Mouse (Mus musculus) kidney, postnatal 0 days (tissue): ENCODE data around the gene Zfp768. TPM values are rescaled to one million over a fixed set of nuclear protein-coding genes. Genes with fewer than 3 reads are reported as not detected.
"Not testable (repeated sequence)": the region's sequence is repeated elsewhere in the genome, so short reads cannot be mapped to it uniquely, and the experiment has no call there.

Source experiments
- ATAC-seq: fragments of 200-750 bp; cut with Nextera tagmentation; replicated peaks from 2 replicates; pipeline ENCODE4 v1.8.0; 2017; ENCODE audit warnings: low read depth, moderate number of reproducible peaks, moderate TSS enrichment, moderate library complexity; ENCODE audit not compliant: low FRiP score
- DNase-seq: peaks from one replicate; pipeline ENCODE4 v3.0.0-alpha.2; 2016; ENCODE audit warnings: low spot score
- H3K27ac ChIP-seq: fragments of 300-500 bp; sonication (generic); 2 replicates; pipeline ENCODE4 v1.5.1; 2014; ENCODE audit warnings: mild to moderate bottlenecking
- H3K27me3 ChIP-seq: fragments of 300-500 bp; sonication (generic); 2 replicates; pipeline ENCODE4 v1.6.1; 2014; ENCODE audit warnings: low read length, mixed read lengths; ENCODE audit not compliant: insufficient read depth
- H3K36me3 ChIP-seq: fragments of 300-500 bp; sonication (generic); 2 replicates; pipeline ENCODE4 v1.6.1; 2014; ENCODE audit warnings: low read length, mixed read lengths; ENCODE audit not compliant: insufficient read depth
- H3K4me1 ChIP-seq: fragments of 300-500 bp; sonication (generic); replicated peaks from 2 replicates; pipeline ENCODE4 v1.6.1; 2014; ENCODE audit warnings: antibody characterized with exemption, low read length, mixed read lengths; ENCODE audit not compliant: insufficient read depth
- H3K4me2 ChIP-seq: fragments of 300-500 bp; sonication (generic); 2 replicates; pipeline ENCODE4 v1.6.1; 2014; ENCODE audit warnings: mild to moderate bottlenecking, low read length, moderate library complexity, mixed read lengths
- H3K4me3 ChIP-seq: fragments of 300-500 bp; sonication (generic); replicated peaks from 2 replicates; pipeline ENCODE4 v1.5.1; 2014; ENCODE audit warnings: low read depth, low read length
- H3K9ac ChIP-seq: fragments of 300-500 bp; sonication (generic); 2 replicates; pipeline ENCODE4 v1.6.1; 2014; ENCODE audit warnings: low read depth, low read length
- H3K9me3 ChIP-seq: fragments of 300-500 bp; sonication (generic); replicated peaks from 2 replicates; pipeline ENCODE4 v1.6.1; 2016; ENCODE audit warnings: low read length, inconsistent platforms, mixed read lengths
- CTCF ChIP-seq: IDR thresholded peaks from 2 replicates; pipeline ENCODE4 v1.5.1; 2016; ENCODE audit warnings: antibody characterized with exemption, low read depth, mild to moderate bottlenecking, moderate library complexity
- whole genome bisulfite sequencing: fragments of 180-500 bp; shearing (Covaris S2); extraction: QIAGEN DNeasy Blood & Tissue Kit; methylation state at CpG from one replicate; pipeline ENCODE4 v1.1.7; 2014; 5-methylcytosine and 5-hydroxymethylcytosine counted together
- polyA plus RNA-seq: library from polyadenylated mRNA; unstranded; fragments of >200 nt; fragmentation: Nextera tagmentation; extraction: Ambion mirVana; gene quantifications from 2 replicates; pipeline ENCODE4 v1.2.1, GENCODE M21; 2015

The Zfp768 gene
- 21.2 and 22.2 TPM in 2 replicates for polyA plus RNA-seq

GRCm38 (mm10) chr7:127345512-127346325, at the start of gene Zfp768:
Gene Zfp768 (minus strand): TSS chr7:127345589.
- Histone ChIP-seq H3K4me1 (peaks cover 9% of the 10 kb centered on the region), H3K9ac (peak within 1 kb of the TSS; percentile 86), H3K36me3 (0 out of 2 replicates have a peak, but pooled peaks cover 7% of the 10 kb centered on the region), H3K27ac (peak within 1 kb of the TSS; percentile 98), H3K9me3 (no peaks in the 10 kb centered on the region), H3K4me3 (peak within 1 kb of the TSS; percentile 86), H3K27me3 (no peaks in the 10 kb centered on the region), H3K4me2 (peak within 1 kb of the TSS; percentile 87)
- under 1% methylated on average over 61 of the region's 76 CpGs for WGBS
- ATAC-seq (peak; percentile 90), DNase-seq (peak; percentile 94)
- no peak for TF ChIP-seq CTCF

- WGBS: 13% methylated on average over 7 of the region's 7 CpGs
These were observed 48.5 kb upstream of the Zfp768 start for GRCm38 (mm10) chr7:127393944-127394333.

GRCm38 (mm10) chr7:127393157-127393943, 48.0 kb upstream of the Zfp768 start, which contains the start of gene E430018J23Rik:
Gene E430018J23Rik (minus strand): TSS chr7:127393629.
- WGBS: under 1% methylated on average over 45 of the region's 45 CpGs
- Histone ChIP-seq H3K27ac (peak within 1 kb of the TSS; percentile 90), H3K4me1 (peaks cover 10% of the 10 kb centered on the region), H3K27me3 (no peaks in the 10 kb centered on the region), H3K36me3 (no peaks in the 10 kb centered on the region), H3K4me3 (peak within 1 kb of the TSS; percentile 66), H3K4me2 (peak within 1 kb of the TSS; percentile 90), H3K9me3 (no peaks in the 10 kb centered on the region), H3K9ac (peak within 1 kb of the TSS; percentile 80)
- peak; percentile 92 for ATAC-seq
- no peak for TF ChIP-seq CTCF
- DNase-seq: peak; percentile 98

More at GRCm38 (mm10) chr7:127393944-127394333, 48.5 kb upstream of the Zfp768 start:
- TF ChIP-seq CTCF: no peak
- peak overlapping the region; percentile 80 for H3K9ac ChIP-seq
- no peaks in the 10 kb centered on the region for H3K9me3 ChIP-seq
- H3K27ac ChIP-seq: peak overlapping the region; percentile 7; the same call in 1 of the 2 replicates
- peak overlapping the region; percentile 66 for H3K4me3 ChIP-seq
- no peaks in the 10 kb centered on the region for H3K27me3 ChIP-seq
- peak overlapping the region; percentile 90 for H3K4me2 ChIP-seq
- H3K4me1 ChIP-seq: peaks cover 10% of the 10 kb centered on the region
- no peak for ATAC-seq
- DNase-seq: no peak
- no peaks in the 10 kb centered on the region for H3K36me3 ChIP-seq

GRCm38 (mm10) chr7:127392251-127392824, 46.9 kb upstream of the Zfp768 start:
- peak overlapping the region; percentile 80; the same call in 1 of the 2 replicates for H3K9ac ChIP-seq
- no peaks in the 10 kb centered on the region for H3K36me3 ChIP-seq
- no peaks in the 10 kb centered on the region for H3K9me3 ChIP-seq
- H3K27me3 ChIP-seq: no peaks in the 10 kb centered on the region
- 87% methylated on average over 8 of the region's 8 CpGs for WGBS
- no peak for DNase-seq
- no peak overlapping the region for H3K27ac ChIP-seq
- peaks cover 10% of the 10 kb centered on the region for H3K4me1 ChIP-seq
- no peak for ATAC-seq
- H3K4me2 ChIP-seq: peak overlapping the region; percentile 90
- H3K4me3 ChIP-seq: peak overlapping the region; percentile 66
- no peak for TF ChIP-seq CTCF

- no peak for TF ChIP-seq CTCF
- no peak overlapping the region for H3K9ac ChIP-seq
- H3K27me3 ChIP-seq: no peaks in the 10 kb centered on the region
- no peak for ATAC-seq
- H3K36me3 ChIP-seq: no peaks in the 10 kb centered on the region
- no peak overlapping the region for H3K4me2 ChIP-seq
- 96% methylated on average over 16 of the region's 16 CpGs for WGBS
- DNase-seq: no peak
- peaks cover 10% of the 10 kb centered on the region for H3K4me1 ChIP-seq
- no peak overlapping the region for H3K4me3 ChIP-seq
- no peaks in the 10 kb centered on the region for H3K9me3 ChIP-seq
- no peak overlapping the region for H3K27ac ChIP-seq
These were observed 46.1 kb upstream of the Zfp768 start for GRCm38 (mm10) chr7:127391538-127391937.

- H3K4me1 ChIP-seq: peaks cover 10% of the 10 kb centered on the region
- WGBS: 66% methylated on average over 7 of the region's 7 CpGs
These were observed 44.9 kb upstream of the Zfp768 start for GRCm38 (mm10) chr7:127390306-127390705.

GRCm38 (mm10) chr7:127388201-127388600, 42.8 kb upstream of the Zfp768 start:
- ATAC-seq: not testable (repeated sequence)

More at GRCm38 (mm10) chr7:127390306-127390705, 44.9 kb upstream of the Zfp768 start:
- H3K27me3 ChIP-seq: no peaks in the 10 kb centered on the region
- H3K4me3 ChIP-seq: no peak overlapping the region
- no peaks in the 10 kb centered on the region for H3K36me3 ChIP-seq
- ATAC-seq (no peak), DNase-seq (no peak)
- no peak overlapping the region for H3K9ac ChIP-seq
- H3K27ac ChIP-seq: no peak overlapping the region
- TF ChIP-seq CTCF: no peak
- H3K4me2 ChIP-seq: no peak overlapping the region
- no peaks in the 10 kb centered on the region for H3K9me3 ChIP-seq

More at GRCm38 (mm10) chr7:127388201-127388600, 42.8 kb upstream of the Zfp768 start:
- H3K4me3 ChIP-seq, H3K36me3 ChIP-seq, H3K4me1 ChIP-seq, DNase-seq, H3K9ac ChIP-seq, H3K27ac ChIP-seq, H3K9me3 ChIP-seq, H3K4me2 ChIP-seq, H3K27me3 ChIP-seq: not testable (repeated sequence)
